Mouse (Mus musculus) liver, adult 2 months (tissue): ENCODE measurements around the gene Plekha1.

Experiments
- CTCF ChIP-seq: fragments of 200-500 bp; IDR thresholded peaks from 2 replicates; pipeline ENCODE4 v1.5.1; 2011; ENCODE audit warnings: low read depth, low read length, control low read depth
- POLR2A ChIP-seq: fragments of 200-500 bp; IDR thresholded peaks from 2 replicates; pipeline ENCODE4 v1.6.1; 2011; ENCODE audit warnings: low read length, control low read depth; ENCODE audit not compliant: insufficient read depth; ENCODE audit errors: extremely low read depth

- TF ChIP-seq CTCF (no peak), POLR2A (no peak)
Measured at GRCm38 (mm10) chr7:130918260-130918659, 52.7 kb downstream of the Plekha1 start.
